Mouse (Mus musculus) thymus, adult 18-20 months (tissue): ENCODE results near the gene Igf1.

Experiments
- DNase-seq, 2 experiments: peaks; one replicate each; pipeline ENCODE4 v3.0.0; 2022; ENCODE audit warnings: mixed read lengths in 2 of 2

Igf1 gene

GRCm38 (mm10) chr10:87904324-87904723 is 46.3 kb downstream of the Igf1 start:
- DNase-seq: no peak

GRCm38 (mm10) chr10:87905087-87905486 is 47.0 kb downstream of the Igf1 start:
- no peak for DNase-seq

- DNase-seq: no peak
Observed at GRCm38 (mm10) chr10:87906121-87906520, 48.1 kb downstream of the Igf1 start.

- DNase-seq: no peak
Observed at GRCm38 (mm10) chr10:87906757-87907307, 48.8 kb downstream of the Igf1 start.

GRCm38 (mm10) chr10:87913852-87914251 is 55.8 kb downstream of the Igf1 start:
- no peak for DNase-seq

- no peak for DNase-seq
Observed at GRCm38 (mm10) chr10:87914932-87915331, 56.9 kb downstream of the Igf1 start.

- no peak for DNase-seq
Observed at GRCm38 (mm10) chr10:87915782-87916181, 57.7 kb downstream of the Igf1 start.

GRCm38 (mm10) chr10:87922263-87922662 is 64.2 kb downstream of the Igf1 start:
- DNase-seq: no peak

- DNase-seq: no peak
Observed at GRCm38 (mm10) chr10:87926564-87926963, 68.5 kb downstream of the Igf1 start.

GRCm38 (mm10) chr10:87927131-87927609 is 69.1 kb downstream of the Igf1 start:
- no peak for DNase-seq

- no peak for DNase-seq
Observed at GRCm38 (mm10) chr10:87948192-87948591, 90.1 kb downstream of the Igf1 start.

GRCm38 (mm10) chr10:87971536-87971935 is 113.5 kb downstream of the Igf1 start:
- DNase-seq: no peak

GRCm38 (mm10) chr10:87973911-87974631 is 116.0 kb downstream of the Igf1 start:
- no peak for DNase-seq

- no peak for DNase-seq
Observed at GRCm38 (mm10) chr10:87985375-87985774, 127.3 kb downstream of the Igf1 start.

GRCm38 (mm10) chr10:87986201-87986600 is 128.1 kb downstream of the Igf1 start:
- no peak for DNase-seq
